Mouse (Mus musculus): ENCODE data around the gene Eef1a2. TPM values are rescaled to one million over a fixed set of nuclear protein-coding genes. Genes with fewer than 3 reads are reported as not detected.

Gene Eef1a2
- total and polyA plus RNA-seq, 3 experiments: not detected

DNA sequence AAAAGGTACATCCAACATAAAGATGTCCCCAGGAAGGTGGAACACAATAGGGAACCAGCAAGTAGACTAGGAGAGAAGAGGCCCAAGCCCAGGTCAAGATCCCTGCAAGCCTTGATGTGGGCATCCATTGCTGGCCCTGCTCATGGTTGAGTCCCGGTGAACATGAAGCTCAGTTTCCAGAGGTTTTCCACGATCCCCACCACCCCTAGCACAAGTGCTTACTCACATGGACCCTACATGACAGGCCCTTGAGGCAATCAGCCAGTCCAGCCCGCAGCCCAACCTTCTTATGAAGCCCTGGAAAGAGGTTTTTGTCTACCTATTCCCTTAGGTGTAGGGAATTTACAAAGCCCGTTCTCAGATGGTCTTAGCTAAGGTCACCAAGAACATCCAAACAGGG is 366 bp upstream of the Eef1a2 start:
- TF ChIP-seq MEF2A (IDR thresholded peaks at IDR 0.05; ENCODE audit: borderline replicate concordance, low read depth, low read length) (no peak), TCF12 (IDR thresholded peaks at IDR 0.05; ENCODE audit: low read depth, low read length) (no peak), JUN (IDR thresholded peaks at IDR 0.05; ENCODE audit: insufficient read depth, low read depth, low read length) (no peak), ZNF384 (IDR thresholded peaks at IDR 0.05; ENCODE audit: low read depth, low read length) (no peak), PAX5 (IDR thresholded peaks at IDR 0.05; ENCODE audit: low read length) (no peak), KAT2A (IDR thresholded peaks at IDR 0.05; ENCODE audit: insufficient replicate concordance, low read length) (no peak), SIN3A (IDR thresholded peaks at IDR 0.05; ENCODE audit: low read length) (no peak), RCOR1 (conservative IDR thresholded peaks at IDR 0.05; ENCODE audit: low read depth, low read length) (no peak), ELF1 (IDR thresholded peaks at IDR 0.05; ENCODE audit: low read depth, low read length) (no peak), NELFE (IDR thresholded peaks at IDR 0.05; ENCODE audit: low read depth, low read length) (no peak)
- dilution Hi-C loops (cut with MboI; ENCODE audit: extremely low pct_ligation_motif_present, extremely low pct_unique_long_range_greater_than_20kb, low sequenced_read_pairs): no loop called here
- Histone ChIP-seq H3K27me3 (replicated peaks) (peaks cover 55% of the 10 kb centered on the region), H3K36me3 (replicated peaks in 1 of 2; ENCODE audit: control insufficient read depth in 1 of 2, insufficient read depth in 1 of 2, low read length in 1 of 2) (no peaks in the 10 kb centered on the region), H3K27ac (ENCODE audit: insufficient read depth, low read depth) (no peak overlapping the region), H3K4me1 (ENCODE audit: control insufficient read depth in 1 of 2, insufficient read depth in 2 of 2) (peaks cover 0 to 8% of the 10 kb centered on the region in 2 experiments; a peak in 2 of 4 replicates), H3K79me2 (replicated peaks; ENCODE audit: control insufficient read depth, extremely low read depth, insufficient read depth, poor library complexity, severe bottlenecking) (no peaks in the 10 kb centered on the region), H3K4me3 (replicated peaks in 1 of 3; ENCODE audit: low read depth in 2 of 3, low read length in 2 of 3, poor library complexity in 1 of 3) (no peak overlapping the region), H3K9ac (ENCODE audit: insufficient read depth, low read depth) (no peak overlapping the region), H3K9me3 (replicated peaks; ENCODE audit: low read length) (no peaks in the 10 kb centered on the region), H3K4me2 (ENCODE audit: insufficient read depth, low read depth, poor library complexity, severe bottlenecking) (no peak overlapping the region)
- in situ Hi-C loops (cut with MboI; ENCODE audit: low pct_ligation_motif_present, low pct_unique_long_range_greater_than_20kb, low sequenced_read_pairs): no loop called here
- DNase-seq (ENCODE audit: extremely low read depth): no peak

GRCm38 (mm10) chr2:181155801-181156200 is 1.0 kb downstream of the Eef1a2 start:
- TF ChIP-seq POLR2AphosphoS2 (IDR thresholded peaks at IDR 0.05; ENCODE audit: low read depth, low read length) (no peak), GABPA (IDR thresholded peaks at IDR 0.05; ENCODE audit: insufficient replicate concordance, low read depth, low read length) (no peak), UBTF (IDR thresholded peaks at IDR 0.05; ENCODE audit: low read depth, low read length) (no peak), EP300 (IDR thresholded peaks at IDR 0.05; ENCODE audit: low read length) (no peak), ZNF384 (IDR thresholded peaks at IDR 0.05; ENCODE audit: low read depth, low read length) (no peak), MYC (IDR thresholded peaks at IDR 0.05; ENCODE audit: low read depth, low read length) (no peak), BHLHE40 (IDR thresholded peaks at IDR 0.05; ENCODE audit: low read depth, low read length) (no peak), NRF1 (IDR thresholded peaks at IDR 0.05; ENCODE audit: low read depth, low read length) (no peak), KAT2A (IDR thresholded peaks at IDR 0.05; ENCODE audit: insufficient replicate concordance, low read length) (no peak), HCFC1 (IDR thresholded peaks at IDR 0.05; ENCODE audit: low read depth, low read length) (no peak), MAZ (IDR thresholded peaks at IDR 0.05; ENCODE audit: low read depth, low read length) (no peak), JUN (IDR thresholded peaks at IDR 0.05; ENCODE audit: insufficient read depth, low read depth, low read length) (no peak), ZC3H11A (IDR thresholded peaks at IDR 0.05; ENCODE audit: low read depth, low read length) (no peak)
- peaks cover 0 to 8% of the 10 kb centered on the region in 2 experiments; a peak in 2 of 4 replicates for H3K4me1 ChIP-seq (ENCODE audit: control insufficient read depth in 1 of 2, insufficient read depth in 2 of 2)
- dilution Hi-C loops (cut with MboI; ENCODE audit: extremely low pct_ligation_motif_present, extremely low pct_unique_long_range_greater_than_20kb, low sequenced_read_pairs): no loop called here
- no peak overlapping the region for H3K27ac ChIP-seq (ENCODE audit: insufficient read depth, low read depth)
- no peak overlapping the region for H3K9ac ChIP-seq (ENCODE audit: insufficient read depth, low read depth)
- H3K9me3 ChIP-seq (replicated peaks; ENCODE audit: low read length): no peaks in the 10 kb centered on the region
- H3K4me3 ChIP-seq (replicated peaks in 1 of 3; ENCODE audit: low read depth in 2 of 3, low read length in 2 of 3, poor library complexity in 1 of 3): no peak overlapping the region
- no peaks in the 10 kb centered on the region for H3K36me3 ChIP-seq (replicated peaks in 1 of 2; ENCODE audit: control insufficient read depth in 1 of 2, insufficient read depth in 1 of 2, low read length in 1 of 2)
- DNase-seq (ENCODE audit: extremely low read depth): no peak
- peaks cover 60% of the 10 kb centered on the region for H3K27me3 ChIP-seq (replicated peaks)
- no peaks in the 10 kb centered on the region for H3K79me2 ChIP-seq (replicated peaks; ENCODE audit: control insufficient read depth, extremely low read depth, insufficient read depth, poor library complexity, severe bottlenecking)
- in situ Hi-C loops (cut with MboI; ENCODE audit: low pct_ligation_motif_present, low pct_unique_long_range_greater_than_20kb, low sequenced_read_pairs): no loop called here
- no peak overlapping the region for H3K4me2 ChIP-seq (ENCODE audit: insufficient read depth, low read depth, poor library complexity, severe bottlenecking)

Measured in CH12.LX (cell line).